Mouse (Mus musculus) layer of hippocampus, adult 8-10 months (tissue): ENCODE measurements around the gene Baat. TPM values are rescaled to one million over a fixed set of nuclear protein-coding genes. Genes with fewer than 3 reads are reported as not detected.
"Not testable (repeated sequence)": the region's sequence is repeated elsewhere in the genome, so short reads cannot be mapped to it uniquely, and the experiment has no call there.

Experiments used
- DNase-seq, 2 experiments: peaks; one replicate each; pipeline ENCODE4 v3.0.0; 2022; ENCODE audit warnings: low spot score in 2 of 2
- total RNA-seq, 4 experiments: library from RNA; stranded (reverse); gene quantifications; 2 replicates each; pipeline ENCODE4 v1.2.4; 2022

The Baat gene
- total RNA-seq, 4 experiments from 2014 or later, result 0.20 to 0.54 (median 0.26) TPM

DNA sequence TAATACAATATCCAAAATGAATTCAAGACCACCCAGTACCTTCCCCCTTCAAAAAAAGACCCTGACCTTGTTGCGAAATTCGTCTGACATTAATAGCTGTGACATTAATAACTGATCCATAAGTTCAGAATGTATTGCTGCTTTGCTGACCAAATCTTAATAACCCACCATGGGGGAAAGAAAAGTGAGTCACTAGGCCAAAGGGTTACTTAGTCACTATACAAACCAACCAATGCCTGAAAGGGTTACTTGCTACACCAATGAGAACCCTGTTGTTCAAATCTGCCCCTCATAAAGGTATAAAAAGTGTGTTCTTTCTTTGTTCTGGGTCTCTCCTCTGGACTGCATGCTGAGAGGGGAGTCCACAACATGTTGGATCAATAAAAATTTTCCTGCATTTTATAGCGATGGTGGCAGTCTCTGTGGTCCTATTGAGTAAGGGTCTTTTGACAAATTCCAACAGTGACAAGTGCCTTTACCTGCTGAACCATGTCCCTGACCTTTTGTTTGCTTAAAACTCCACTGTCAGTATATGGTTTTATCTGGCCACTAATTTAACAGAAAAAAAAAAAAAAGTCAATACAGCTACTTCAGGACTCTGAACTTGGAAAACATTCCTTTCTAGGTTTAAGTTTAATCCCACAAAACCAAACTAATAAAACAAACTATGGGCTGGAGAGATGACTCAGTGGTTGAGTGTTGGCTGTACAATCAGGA is 20.3 kb downstream of the Baat start:
- DNase-seq, result not testable (repeated sequence)

DNA sequence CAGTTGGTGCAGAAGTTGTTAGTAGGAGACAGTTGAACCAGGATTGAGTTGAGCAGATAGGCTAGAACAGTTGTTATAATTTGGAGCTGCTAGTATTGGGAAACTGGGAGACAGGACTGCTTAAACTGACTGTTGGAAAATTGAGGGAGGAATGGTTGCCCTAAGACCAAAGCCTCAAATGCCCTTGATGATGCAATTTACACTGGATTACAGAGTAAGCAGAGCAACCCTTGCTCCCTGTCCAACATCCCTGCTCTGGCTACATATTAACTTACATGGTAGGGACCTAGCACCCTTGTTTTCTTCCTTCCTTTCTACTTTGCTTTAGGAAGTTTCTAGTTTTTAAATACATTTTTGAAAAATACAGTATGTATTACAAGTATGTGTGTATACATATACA is 20.9 kb downstream of the Baat start:
- no peak for DNase-seq

- no peak for DNase-seq
Observed at GRCm38 (mm10) chr4:49480896-49481295, 25.5 kb downstream of the Baat start.

DNA sequence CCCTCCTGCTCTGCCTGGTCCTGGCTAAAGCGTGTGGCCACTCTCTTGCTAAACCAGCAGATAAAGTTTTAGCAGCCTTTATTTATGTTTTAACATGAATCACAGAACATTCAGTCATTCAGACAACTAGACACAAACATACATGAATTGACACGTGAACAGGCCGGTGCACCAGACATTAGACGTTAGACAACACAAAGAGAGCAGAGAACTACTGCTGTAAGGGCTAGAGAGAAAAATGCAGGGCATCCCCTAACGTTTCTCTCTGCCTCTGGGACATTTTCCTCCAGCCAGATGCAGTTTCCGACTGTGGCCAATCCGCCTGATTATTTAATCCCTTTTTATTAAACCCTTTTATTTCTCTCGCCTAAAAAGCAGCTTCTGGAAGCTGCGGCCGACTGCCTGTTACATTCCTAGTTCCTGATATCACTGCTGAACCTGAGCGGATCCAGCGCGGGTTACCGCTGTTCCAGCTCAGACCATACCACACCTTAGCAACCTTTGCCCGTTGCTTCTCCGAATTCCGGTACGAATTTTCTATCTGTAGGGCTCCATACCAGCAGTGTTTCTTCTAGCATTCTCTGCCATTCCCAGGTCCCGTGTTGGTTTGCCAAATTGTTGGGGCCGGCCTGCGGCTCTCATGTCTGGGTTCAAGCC is 26.1 kb downstream of the Baat start:
- no peak for DNase-seq

GRCm38 (mm10) chr4:49479035-49479434 is 27.3 kb downstream of the Baat start:
- DNase-seq, result not testable (repeated sequence)

GRCm38 (mm10) chr4:49478118-49478877 is 28.1 kb downstream of the Baat start:
- no peak for DNase-seq

- DNase-seq, result no peak
Observed at GRCm38 (mm10) chr4:49474583-49474982, 31.8 kb downstream of the Baat start.

DNA sequence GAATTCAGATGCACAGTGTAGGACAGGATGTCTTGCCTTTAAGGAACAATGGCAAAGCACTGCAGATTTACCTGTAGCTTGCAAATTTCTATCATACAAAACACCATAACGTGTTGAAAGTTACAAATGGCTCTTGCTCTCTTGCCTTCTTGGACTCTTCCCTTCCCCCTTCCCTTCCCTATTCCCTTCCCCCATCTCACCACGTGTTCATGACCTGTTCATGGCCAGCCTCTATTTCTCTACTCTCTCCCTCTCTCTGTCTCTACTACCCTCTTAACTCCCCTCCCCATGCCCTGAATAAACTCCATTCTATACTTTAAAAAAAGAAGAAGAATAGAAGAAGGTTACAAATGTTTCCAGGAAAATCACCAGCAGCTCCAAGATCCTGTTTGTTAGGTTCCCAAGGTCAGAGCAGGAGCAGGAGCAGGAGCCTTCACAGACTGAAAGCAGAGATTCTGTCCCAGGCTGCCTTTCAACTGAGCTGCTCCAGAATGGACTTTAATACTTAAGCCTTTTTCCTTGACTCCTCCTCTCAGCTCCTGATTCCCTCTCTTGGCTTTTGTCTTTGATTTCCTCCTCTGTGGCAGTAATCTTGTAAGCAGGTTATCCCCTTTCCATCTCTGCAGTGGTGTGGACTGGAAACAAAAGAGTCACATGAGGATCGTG is 32.8 kb downstream of the Baat start, which contains the start of gene Acnat1:
Gene Acnat1 (minus strand): TSS at position 478 of the 666 bp plus-strand sequence.
- no peak for DNase-seq

DNA sequence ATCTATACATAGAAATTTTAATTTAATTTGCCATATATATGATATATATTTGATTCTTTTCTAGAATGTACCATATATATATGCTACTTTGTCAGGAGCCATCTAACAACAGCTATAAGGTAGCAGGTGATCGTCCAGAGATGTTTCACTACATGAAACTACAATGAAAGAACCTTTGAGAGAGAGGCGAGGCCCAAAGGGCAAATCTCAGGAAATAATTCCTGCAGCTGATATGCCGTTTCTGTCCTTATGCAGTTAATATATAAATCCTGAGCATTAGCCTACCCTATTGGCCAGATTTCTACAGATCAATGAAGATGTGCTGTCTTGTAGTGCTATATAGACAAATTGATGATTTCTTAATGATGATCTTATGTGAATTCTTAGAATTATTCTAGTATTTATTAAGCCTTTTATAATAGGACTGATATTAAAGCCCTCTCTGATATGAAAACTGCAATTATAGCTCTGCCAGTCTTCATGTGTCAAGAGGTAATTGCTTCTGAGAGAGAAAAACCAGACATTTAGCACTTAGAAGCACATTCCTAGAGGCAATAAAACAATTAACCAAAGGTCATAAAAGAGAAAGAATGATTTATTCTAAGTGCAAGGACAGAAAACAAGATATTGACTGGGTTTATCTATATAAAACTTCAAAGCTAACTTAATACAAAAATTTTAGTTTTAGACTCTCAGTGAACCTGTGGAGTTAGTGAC is 36.8 kb downstream of the Baat start:
- no peak for DNase-seq

DNA sequence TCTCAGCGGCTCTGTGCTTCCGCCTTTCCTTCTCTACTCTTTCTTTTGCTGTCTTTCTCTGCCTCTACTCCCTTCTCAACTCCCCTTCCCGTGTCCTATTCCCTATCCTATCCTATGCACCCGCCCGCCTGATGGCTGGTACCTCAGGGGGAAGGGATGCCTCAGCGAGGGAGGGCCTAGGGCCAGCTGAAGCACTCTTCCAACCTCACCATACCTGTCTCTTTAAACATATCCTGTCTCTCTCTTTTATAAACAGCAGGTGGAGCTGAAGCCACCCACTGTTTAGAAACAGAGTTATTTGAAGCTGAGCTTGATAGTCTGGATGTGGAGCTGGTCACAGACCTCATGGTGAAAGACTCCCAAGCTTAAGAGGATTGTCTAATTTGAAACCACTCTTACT is 39.0 kb downstream of the Baat start:
- DNase-seq, result no peak

GRCm38 (mm10) chr4:49456171-49456570 is 50.2 kb downstream of the Baat start:
- no peak for DNase-seq

GRCm38 (mm10) chr4:49451848-49452551 is 54.4 kb downstream of the Baat start:
- DNase-seq, result no peak

- not testable (repeated sequence) for DNase-seq
Observed at GRCm38 (mm10) chr4:49451133-49451847, 55.1 kb downstream of the Baat start.

Other genes starting within 250 kb of the Baat start
- gene Acnat2, start 98.4 kb downstream of the Baat start, total RNA-seq, result under 1 TPM in 2 of 4 experiments, not detected in 2; 0.25 to 0.27 TPM
- not detected for gene Acnat1, start 32.6 kb downstream of the Baat start, total RNA-seq
- 10 to 100 TPM; 29.3 to 35.0 (median 32.1) TPM for gene Mrpl50, start 14.5 kb upstream of the Baat start, total RNA-seq
- gene Zfp189, start 14.6 kb upstream of the Baat start, total RNA-seq, result 10 to 100 TPM; 23.9 to 30.1 (median 28.7) TPM
- 1 to 10 TPM; 2.3 to 4.1 (median 2.6) TPM for gene Aldob, start 43.0 kb upstream of the Baat start, total RNA-seq
- gene Tmem246, start 91.3 kb upstream of the Baat start, total RNA-seq, result 10 to 100 TPM; 68.9 to 76.0 (median 69.6) TPM
- 10 to 100 TPM; 69.0 to 90.0 (median 83.4) TPM for gene Rnf20, start 125.4 kb upstream of the Baat start, total RNA-seq
- 1 to 10 TPM in 1 of 4 experiments, under 1 TPM in 3; 0.58 to 1.2 (median 0.70) TPM for gene Ppp3r2, start 175.5 kb upstream of the Baat start, total RNA-seq